Mouse (Mus musculus) kidney, adult 8-10 months (tissue): ENCODE measurements at regions not wholly inside any gene's neighbourhood (a gene's known extent, or its start where the extent isn't known, plus 50 kb on each side); places are given as distances from the start of the nearest gene placed in this dataset.

Source experiments
- DNase-seq, 2 experiments: peaks; one replicate each; pipeline ENCODE4 v3.0.0; 2022

GRCm38 (mm10) chr12:7670114-7670513 is 307.3 kb upstream of the Apob start:
- DNase-seq: no peak

- DNase-seq: no peak
Observed at GRCm38 (mm10) chr12:7670561-7670960, 306.9 kb upstream of the Apob start.

GRCm38 (mm10) chr12:7691996-7692395 is 285.5 kb upstream of the Apob start:
- DNase-seq: no peak

- no peak for DNase-seq
Observed at GRCm38 (mm10) chr12:7698324-7698944, 279.0 kb upstream of the Apob start.

- no peak for DNase-seq
Observed at GRCm38 (mm10) chr12:7709102-7709501, 268.3 kb upstream of the Apob start.

GRCm38 (mm10) chr12:7709872-7710271 is 267.6 kb upstream of the Apob start:
- no peak for DNase-seq

- no peak for DNase-seq
Observed at GRCm38 (mm10) chr12:7715091-7715490, 262.4 kb upstream of the Apob start.

- DNase-seq: no peak
Observed at GRCm38 (mm10) chr12:7718556-7718955, 258.9 kb upstream of the Apob start.

- DNase-seq: no peak
Observed at GRCm38 (mm10) chr12:7719080-7719479, 258.4 kb upstream of the Apob start.

GRCm38 (mm10) chr12:7724992-7725391 is 252.5 kb upstream of the Apob start:
- no peak for DNase-seq

- DNase-seq: no peak
Observed at GRCm38 (mm10) chr12:7738020-7738419, 239.4 kb upstream of the Apob start.

- DNase-seq: no peak
Observed at GRCm38 (mm10) chr12:7738629-7739351, 238.7 kb upstream of the Apob start.

- DNase-seq: no peak
Observed at GRCm38 (mm10) chr12:7739352-7739994, 238.0 kb upstream of the Apob start.

- DNase-seq: no peak
Observed at GRCm38 (mm10) chr12:7746708-7747107, 230.7 kb upstream of the Apob start.

GRCm38 (mm10) chr12:7749319-7750238 is 227.9 kb upstream of the Apob start:
- DNase-seq: no peak

GRCm38 (mm10) chr12:7754861-7755260 is 222.6 kb upstream of the Apob start:
- DNase-seq: no peak

- DNase-seq: no peak
Observed at GRCm38 (mm10) chr12:7764795-7765697, 212.4 kb upstream of the Apob start.

- DNase-seq: no peak
Observed at GRCm38 (mm10) chr12:7774127-7774526, 203.3 kb upstream of the Apob start.

GRCm38 (mm10) chr12:7776335-7776734 is 201.1 kb upstream of the Apob start:
- no peak for DNase-seq

- DNase-seq: peak; percentile 38 to 48
Observed at GRCm38 (mm10) chr12:7777220-7778055, 200.0 kb upstream of the Apob start.

- peak in 1 of 2 experiments; percentile 35 for DNase-seq
Observed at GRCm38 (mm10) chr12:7778056-7778440, 199.4 kb upstream of the Apob start.
